Comparison of ENCODE assay signal across 9 mouse cellular contexts in genomic region chr2:164912749-164913427, GRCm38 (mm10). TPM values are rescaled to one million over a fixed set of nuclear protein-coding genes. Genes with fewer than 3 reads are reported as not detected.
DNase-seq lines count a peak whose midpoint lies in the region; ATAC-seq and TF ChIP-seq lines count a peak whose summit lies in the region.
"Had no signal": no experiment of that assay in that cellular context is flagged by ENCODE, and none has a peak within 500 bp of the region (broad histone marks: within the 10 kb centered on the region; RNA-seq: fewer than 3 reads in every experiment).

No protein-coding gene starts in this region.

- no peaks in the 10 kb centered on the region for H3K27me3 ChIP-seq in heart, embryonic 12.5 days (replicated peaks)
- no peaks in the 10 kb centered on the region for H3K27me3 ChIP-seq in spleen, adult 2 months (ENCODE audit: control insufficient read depth, insufficient read depth, low read length)
- H3K27me3 ChIP-seq in limb, embryonic 13.5 days: no peaks in the 10 kb centered on the region
- no peaks in the 10 kb centered on the region for H3K27me3 ChIP-seq in stomach, embryonic 16.5 days (ENCODE audit: control insufficient read depth, insufficient read depth, low read length)

- no peak for DNase-seq in heart, postnatal 4 days
- DNase-seq in spleen, adult 2 months (ENCODE audit: low read depth in 1 of 2, low spot score in 2 of 2): no peak
- DNase-seq in spleen, postnatal 14 days (ENCODE audit: low spot score in 2 of 2): no peak
- no peak for DNase-seq in right cerebral cortex, adult 2 months (ENCODE audit: low spot score in 2 of 2)
- DNase-seq in left cerebral cortex, postnatal 36 days (ENCODE audit: low spot score in 2 of 2): no peak
- DNase-seq: gastrocnemius, postnatal 36 days had no signal

- H3K4me3 ChIP-seq in heart, embryonic 12.5 days: peak overlapping the region; percentile 87; the same call in 1 of the 2 replicates
- no peak overlapping the region; the same call in 1 of the 2 replicates for H3K4me3 ChIP-seq in spleen, adult 2 months (ENCODE audit: extremely low read depth, insufficient read depth, insufficient read length)
- no peak overlapping the region for H3K4me3 ChIP-seq in limb, embryonic 13.5 days
- H3K4me3 ChIP-seq in stomach, embryonic 16.5 days (replicated peaks; ENCODE audit: low read length): no peak overlapping the region

- no peaks in the 10 kb centered on the region for H3K9me3 ChIP-seq in heart, embryonic 12.5 days (replicated peaks)
- H3K9me3 ChIP-seq in limb, embryonic 13.5 days: no peaks in the 10 kb centered on the region
- no peaks in the 10 kb centered on the region for H3K9me3 ChIP-seq in stomach, embryonic 16.5 days (replicated peaks; ENCODE audit: control insufficient read depth, low read length)

- intact Hi-C loops in left cerebral cortex, postnatal 36 days (cut with DNase I): loop anchor here (2.0 kb wide), 1 partner anchor 122 kb away; the partner anchor contains the start of gene Ncoa5

- no peak for TF ChIP-seq CTCF in spleen, adult 2 months (IDR thresholded peaks at IDR 0.05; ENCODE audit: extremely low read depth, insufficient read depth, insufficient read length, insufficient replicate concordance)

- H3K4me1 ChIP-seq in heart, embryonic 12.5 days (replicated peaks): peaks cover 25% of the 10 kb centered on the region
- H3K4me1 ChIP-seq in spleen, adult 2 months (ENCODE audit: control insufficient read depth, insufficient read depth, insufficient read length): peaks cover 29% of the 10 kb centered on the region; the same call in 1 of the 2 replicates
- H3K4me1 ChIP-seq in limb, embryonic 13.5 days: peaks cover 33% of the 10 kb centered on the region
- peaks cover 19% of the 10 kb centered on the region for H3K4me1 ChIP-seq in stomach, embryonic 16.5 days (ENCODE audit: control insufficient read depth, insufficient read depth, low read length)

- peak overlapping the region; percentile 86 for H3K4me2 ChIP-seq in heart, embryonic 12.5 days
- peak overlapping the region; percentile 92 for H3K4me2 ChIP-seq in limb, embryonic 13.5 days (replicated peaks)
- peak overlapping the region; percentile 74; the same call in 1 of the 2 replicates for H3K4me2 ChIP-seq in stomach, embryonic 16.5 days (ENCODE audit: low read depth, low read length)

- H3K9ac ChIP-seq in heart, embryonic 12.5 days: no peak overlapping the region
- no peak overlapping the region for H3K9ac ChIP-seq in limb, embryonic 13.5 days
- 0 out of 2 replicates have a peak overlapping the region, but pooled peaks have one; percentile 14 for H3K9ac ChIP-seq in stomach, embryonic 16.5 days (ENCODE audit: low read length)

- ATAC-seq in heart, embryonic 12.5 days (ENCODE audit: insufficient number of reproducible peaks, low FRiP score): no peak
- no peak for ATAC-seq in limb, embryonic 13.5 days (ENCODE audit: low FRiP score, low read depth)
- no peak for ATAC-seq in stomach, embryonic 16.5 days (ENCODE audit: insufficient read depth, low FRiP score)

- WGBS in heart, embryonic 12.5 days: 89% methylated on average over 9 of the region's 9 CpGs
- WGBS in spleen, adult 2 months: 55% methylated on average over 8 of the region's 9 CpGs
- WGBS in limb, embryonic 13.5 days: 87% methylated on average over 9 of the region's 9 CpGs
- WGBS in stomach, embryonic 16.5 days: 88% methylated on average over 8 of the region's 9 CpGs

- peaks cover 24% of the 10 kb centered on the region for H3K36me3 ChIP-seq in heart, embryonic 12.5 days
- peaks cover 8% of the 10 kb centered on the region for H3K36me3 ChIP-seq in spleen, adult 2 months (ENCODE audit: control insufficient read depth, insufficient read depth, low read length)
- peaks cover 14% of the 10 kb centered on the region for H3K36me3 ChIP-seq in limb, embryonic 13.5 days
- H3K36me3 ChIP-seq in stomach, embryonic 16.5 days (ENCODE audit: control insufficient read depth, insufficient read depth, low read length): peaks cover 13% of the 10 kb centered on the region

- TF ChIP-seq POLR2A in spleen, adult 2 months (IDR thresholded peaks at IDR 0.05; ENCODE audit: low read depth, low read length): no peak

- peak overlapping the region; percentile 98 for H3K27ac ChIP-seq in heart, embryonic 12.5 days (ENCODE audit: poor library complexity, severe bottlenecking)
- H3K27ac ChIP-seq in spleen, adult 2 months (ENCODE audit: insufficient read depth, low read length): peak overlapping the region; percentile 100
- no peak overlapping the region for H3K27ac ChIP-seq in limb, embryonic 13.5 days
- H3K27ac ChIP-seq in stomach, embryonic 16.5 days (ENCODE audit: low read length): peak overlapping the region; percentile 99

RNA-seq across cellular contexts. Expression of gene Zfp335, which starts 1.3 kb away (rescaled TPM):
- polyA plus RNA-seq in heart, embryonic 12.5 days (2016; fragmentation: Nextera tagmentation; extraction: Ambion mirVana): 11.4 and 12.2 TPM in 2 replicates
- total RNA-seq in heart, postnatal 4 days (2021): 10 to 100 TPM; 14.7 to 15.8 TPM
- 37.8 and 47.5 TPM in 2 replicates for polyA plus RNA-seq in spleen, adult 2 months (2012; rRNA removed)
- 13.5 and 15.2 TPM in 2 replicates for polyA plus RNA-seq in limb, embryonic 13.5 days (2015; fragmentation: Nextera tagmentation; extraction: Ambion mirVana)
- polyA plus RNA-seq in stomach, embryonic 16.5 days (2015; fragmentation: Nextera tagmentation; extraction: Ambion mirVana): 11.3 and 12.4 TPM in 2 replicates
- 10 to 100 TPM; 22.6 to 28.5 TPM for total RNA-seq in left cerebral cortex, postnatal 36 days (2021)

RNA-seq across cellular contexts. Expression of gene Mmp9, which starts 27.7 kb away (rescaled TPM):
- polyA plus RNA-seq in heart, embryonic 12.5 days (2016; fragmentation: Nextera tagmentation; extraction: Ambion mirVana): 0.42 TPM in 2 replicates
- under 1 TPM; 0.48 to 0.63 TPM for total RNA-seq in heart, postnatal 4 days (2021)
- 16.0 and 26.6 TPM in 2 replicates for polyA plus RNA-seq in spleen, adult 2 months (2012; rRNA removed)
- 5.5 and 7.1 TPM in 2 replicates for polyA plus RNA-seq in limb, embryonic 13.5 days (2015; fragmentation: Nextera tagmentation; extraction: Ambion mirVana)
- 5.4 and 5.5 TPM in 2 replicates for polyA plus RNA-seq in stomach, embryonic 16.5 days (2015; fragmentation: Nextera tagmentation; extraction: Ambion mirVana)
- 1 to 10 TPM; 1.7 to 2.1 TPM for total RNA-seq in left cerebral cortex, postnatal 36 days (2021)

RNA-seq across cellular contexts. Expression of gene Pcif1, which starts 33.8 kb away (rescaled TPM):
- polyA plus RNA-seq in heart, embryonic 12.5 days (2016; fragmentation: Nextera tagmentation; extraction: Ambion mirVana): 52.1 and 53.1 TPM in 2 replicates
- 10 to 100 TPM; 47.0 to 48.2 TPM for total RNA-seq in heart, postnatal 4 days (2021)
- polyA plus RNA-seq in spleen, adult 2 months (2012; rRNA removed): 33.2 and 36.7 TPM in 2 replicates
- polyA plus RNA-seq in limb, embryonic 13.5 days (2015; fragmentation: Nextera tagmentation; extraction: Ambion mirVana): 87.4 and 88.4 TPM in 2 replicates
- polyA plus RNA-seq in stomach, embryonic 16.5 days (2015; fragmentation: Nextera tagmentation; extraction: Ambion mirVana): 58.6 and 69.6 TPM in 2 replicates
- total RNA-seq in left cerebral cortex, postnatal 36 days (2021): 10 to 100 TPM; 42.8 to 46.7 TPM

RNA-seq across cellular contexts. Expression of gene Slc12a5, which starts 47.7 kb away (rescaled TPM):
- polyA plus RNA-seq in heart, embryonic 12.5 days (2016; fragmentation: Nextera tagmentation; extraction: Ambion mirVana): 0.82 and 1.3 TPM in 2 replicates
- 1 to 10 TPM in 1 of 2 experiments, under 1 TPM in 1; 0.90 to 1.1 TPM for total RNA-seq in heart, postnatal 4 days (2021)
- polyA plus RNA-seq in spleen, adult 2 months (2012; rRNA removed): 1.2 and 1.3 TPM in 2 replicates
- 1.00 and 1.2 TPM in 2 replicates for polyA plus RNA-seq in limb, embryonic 13.5 days (2015; fragmentation: Nextera tagmentation; extraction: Ambion mirVana)
- polyA plus RNA-seq in stomach, embryonic 16.5 days (2015; fragmentation: Nextera tagmentation; extraction: Ambion mirVana): 0.26 and 0.46 TPM in 2 replicates
- 100 to 1,000 TPM; 521 to 559 TPM for total RNA-seq in left cerebral cortex, postnatal 36 days (2021)

RNA-seq across cellular contexts. Expression of gene Pltp, which starts 55.4 kb away (rescaled TPM):
- 9.7 and 9.9 TPM in 2 replicates for polyA plus RNA-seq in heart, embryonic 12.5 days (2016; fragmentation: Nextera tagmentation; extraction: Ambion mirVana)
- total RNA-seq in heart, postnatal 4 days (2021): 10 to 100 TPM; 13.2 to 20.5 TPM
- polyA plus RNA-seq in spleen, adult 2 months (2012; rRNA removed): 48.3 and 51.8 TPM in 2 replicates
- polyA plus RNA-seq in limb, embryonic 13.5 days (2015; fragmentation: Nextera tagmentation; extraction: Ambion mirVana): 36.7 and 44.0 TPM in 2 replicates
- polyA plus RNA-seq in stomach, embryonic 16.5 days (2015; fragmentation: Nextera tagmentation; extraction: Ambion mirVana): 60.1 and 76.5 TPM in 2 replicates
- total RNA-seq in left cerebral cortex, postnatal 36 days (2021): 10 to 100 TPM; 81.9 to 86.4 TPM
